Mouse (Mus musculus): ENCODE measurements at regions not wholly inside any gene's neighbourhood (a gene's known extent, or its start where the extent isn't known, plus 50 kb on each side); places are given as distances from the start of the nearest gene placed in this dataset.

GRCm38 (mm10) chr3:101162536-101163159 lies 52.6 kb upstream of the Ptgfrn start:
- DNase-seq (ENCODE audit: extremely low spot score, low spot score) = no peak

GRCm38 (mm10) chr3:101161941-101162531 lies 52.0 kb upstream of the Ptgfrn start:
- DNase-seq (ENCODE audit: extremely low spot score, low spot score) = peak; percentile 29

DNA sequence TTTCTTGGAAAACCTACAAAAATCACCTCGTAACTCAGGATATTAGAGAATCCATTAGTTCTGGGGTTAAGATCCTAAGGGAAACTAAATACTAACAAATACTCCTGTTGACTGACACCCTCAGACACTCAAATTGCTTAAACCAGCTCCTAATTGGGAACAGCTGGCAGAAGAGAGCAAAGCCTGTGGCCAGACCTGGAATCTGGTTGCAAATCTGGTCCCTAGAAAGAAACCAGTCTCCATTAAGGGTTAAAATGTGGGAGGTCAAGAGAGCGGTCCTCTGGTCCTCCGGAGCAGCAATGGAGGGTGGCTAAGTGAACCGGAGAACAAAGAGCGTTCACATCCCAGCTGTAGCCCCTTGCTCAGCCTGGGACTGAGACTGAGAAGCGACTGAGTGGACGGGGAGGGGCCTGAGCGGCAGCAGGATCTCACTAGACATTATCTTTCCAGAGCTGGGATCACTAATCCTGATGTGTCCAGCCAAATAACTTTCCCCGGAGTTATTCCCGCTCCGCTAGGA lies 51.4 kb upstream of the Ptgfrn start:
- DNase-seq (ENCODE audit: extremely low spot score, low spot score) = peak; percentile 77

Data from neural tube, embryonic 10.5 days (tissue).